ENCODE assay signal across 9 mouse cellular contexts in the genomic region with DNA sequence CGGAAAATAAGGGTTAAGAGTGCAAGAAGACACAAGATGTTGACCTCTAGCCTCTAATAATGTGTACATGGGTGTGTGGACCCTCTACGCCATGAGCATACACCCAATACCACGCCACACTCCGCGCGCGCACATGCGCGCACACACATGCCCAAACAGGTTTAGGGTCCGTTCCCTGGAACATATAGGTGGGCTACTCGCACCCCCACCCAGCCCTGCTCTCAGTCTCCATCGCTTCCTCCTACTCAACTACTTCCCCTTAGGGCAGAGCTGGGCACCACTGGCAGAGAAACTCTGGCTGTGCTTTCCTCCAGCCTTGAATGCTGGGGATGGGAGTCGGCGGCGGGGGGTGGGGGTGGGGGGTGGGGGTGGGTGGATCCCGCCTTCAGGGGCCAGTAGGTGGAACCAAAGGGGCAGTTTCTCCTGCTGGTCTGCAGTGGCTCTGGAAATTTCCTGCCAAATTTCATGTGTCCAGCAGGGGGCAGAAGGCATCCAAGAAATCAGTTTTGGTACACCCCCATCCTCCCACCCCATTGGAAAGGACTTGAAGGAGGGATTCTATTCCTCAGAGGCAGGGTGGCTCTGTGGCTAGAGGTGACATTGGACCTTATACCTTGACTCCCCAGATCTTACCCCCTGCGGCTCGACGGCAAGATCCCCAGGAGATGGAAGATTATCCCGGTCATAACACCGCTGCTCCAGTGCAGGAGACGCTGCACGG. TPM values are rescaled to one million over a fixed set of nuclear protein-coding genes. Genes with fewer than 3 reads are reported as not detected.
DNase-seq lines count a peak whose midpoint lies in the region; ATAC-seq lines count a peak whose summit lies in the region.
"Had no signal": no experiment of that assay in that cellular context is flagged by ENCODE, and none has a peak within 500 bp of the region (broad histone marks: within the 10 kb centered on the region; RNA-seq: fewer than 3 reads in every experiment).

No protein-coding gene starts in this region.

- WGBS in forebrain, embryonic 14.5 days = 17% methylated on average over 23 of the region's 23 CpGs
- 22% methylated on average over 23 of the region's 23 CpGs for WGBS in hindbrain, embryonic 13.5 days

- H3K4me1 ChIP-seq in forebrain, embryonic 14.5 days (ENCODE audit: control insufficient read depth, insufficient read depth, low read length) = peaks cover 13% of the 10 kb centered on the region
- H3K4me1 ChIP-seq in hindbrain, embryonic 13.5 days (replicated peaks) = peaks cover 35% of the 10 kb centered on the region

- H3K27ac ChIP-seq in forebrain, embryonic 14.5 days (ENCODE audit: low read depth, low read length) = no peak overlapping the region
- H3K27ac ChIP-seq in hindbrain, embryonic 13.5 days = no peak overlapping the region

- peak overlapping the region; percentile 21; the same call in 1 of the 2 replicates for H3K4me2 ChIP-seq in forebrain, embryonic 14.5 days (ENCODE audit: low read length)
- H3K4me2 ChIP-seq in hindbrain, embryonic 13.5 days = peak overlapping the region; percentile 33

- no peaks in the 10 kb centered on the region for H3K36me3 ChIP-seq in forebrain, embryonic 14.5 days (ENCODE audit: control insufficient read depth, insufficient read depth, low read length)
- H3K36me3 ChIP-seq in hindbrain, embryonic 13.5 days = no peaks in the 10 kb centered on the region

- H3K9me3 ChIP-seq in forebrain, embryonic 14.5 days (replicated peaks; ENCODE audit: control insufficient read depth, low read length) = no peaks in the 10 kb centered on the region
- H3K9me3 ChIP-seq in hindbrain, embryonic 13.5 days = no peaks in the 10 kb centered on the region

- DNase-seq in CD4-positive, CD25-positive, alpha-beta regulatory T cell, adult 2 months (ENCODE audit: low read depth, low spot score) = peak; percentile 53
- DNase-seq in c-Kit-positive CD71-positive TER-119-positive erythroid progenitor cells, embryonic 14.5 days (ENCODE audit: low spot score) = peak; percentile 7
- DNase-seq in forebrain, embryonic 14.5 days (ENCODE audit: low spot score) = peak; percentile 85
- peak; percentile 66 to 76 for DNase-seq in layer of hippocampus, postnatal 14 days (ENCODE audit: low spot score in 2 of 2)
- peak; percentile 52 to 53 for DNase-seq in right cerebral cortex, postnatal 36 days (ENCODE audit: low spot score in 2 of 2)

- ATAC-seq in CD4-positive, CD25-positive, alpha-beta regulatory T cell, adult 4 months = no peak
- no peak for ATAC-seq in forebrain, embryonic 14.5 days
- ATAC-seq in hindbrain, embryonic 13.5 days (ENCODE audit: low FRiP score) = peak; percentile 43; the same call in 1 of the 2 replicates
- peak; percentile 51 for ATAC-seq in megakaryocyte, adult 5-6 weeks (ENCODE audit: poor library complexity, severe bottlenecking)

- H3K9ac ChIP-seq in forebrain, embryonic 14.5 days (ENCODE audit: low read length) = no peak overlapping the region
- H3K9ac ChIP-seq in hindbrain, embryonic 13.5 days = peak overlapping the region; percentile 24; the same call in 1 of the 2 replicates

- 0 out of 2 replicates have a peak, but pooled peaks cover 5% of the 10 kb centered on the region for H3K27me3 ChIP-seq in forebrain, embryonic 14.5 days (replicated peaks; ENCODE audit: control insufficient read depth, insufficient read depth, low read length)
- H3K27me3 ChIP-seq in hindbrain, embryonic 13.5 days = peaks cover 45% of the 10 kb centered on the region

- H3K4me3 ChIP-seq in forebrain, embryonic 14.5 days (ENCODE audit: low read depth, low read length) = no peak overlapping the region
- no peak overlapping the region for H3K4me3 ChIP-seq in hindbrain, embryonic 13.5 days

RNA-seq across cellular contexts. Expression of gene Cd40, which starts 14.8 kb away (rescaled TPM):
- polyA plus RNA-seq in CD4-positive, CD25-positive, alpha-beta regulatory T cell, adult 4 months (2017; shearing (Covaris generic)) = 1 to 10 TPM; 1.6 to 6.0 TPM
- 7.4 and 8.2 TPM in 2 replicates for polyA plus RNA-seq in forebrain, embryonic 14.5 days (2014; fragmentation: Nextera tagmentation; extraction: Ambion mirVana)
- polyA plus RNA-seq in hindbrain, embryonic 13.5 days (2015; fragmentation: Nextera tagmentation; extraction: Ambion mirVana) = 8.1 and 8.6 TPM in 2 replicates
- 1 to 10 TPM in 1 of 2 experiments, under 1 TPM in 1; 0.67 to 3.0 TPM for total RNA-seq in layer of hippocampus, postnatal 14 days (2021)
- total RNA-seq in megakaryocyte, adult 5-6 weeks (2015) = 12.9 and 17.0 TPM in 2 replicates
- 21.7 and 22.5 TPM in 2 replicates for total RNA-seq in megakaryocyte, adult 5-6 weeks (2017)

RNA-seq across cellular contexts. Expression of gene 1700025C18Rik, which starts 20.3 kb away (rescaled TPM):
- not detected for polyA plus RNA-seq in CD4-positive, CD25-positive, alpha-beta regulatory T cell, adult 4 months (2017; shearing (Covaris generic))
- not detected in 2 replicates for polyA plus RNA-seq in forebrain, embryonic 14.5 days (2014; fragmentation: Nextera tagmentation; extraction: Ambion mirVana)
- not detected in 2 replicates for polyA plus RNA-seq in hindbrain, embryonic 13.5 days (2015; fragmentation: Nextera tagmentation; extraction: Ambion mirVana)
- not detected for total RNA-seq in layer of hippocampus, postnatal 14 days (2021)
- total RNA-seq in megakaryocyte, adult 5-6 weeks (2015) = not detected in 2 replicates
- total RNA-seq in megakaryocyte, adult 5-6 weeks (2017) = not detected in 2 replicates
- polyA plus RNA-seq: liver, embryonic 16.5 days had no signal

RNA-seq across cellular contexts. Expression of gene Ncoa5, which starts 35.6 kb away (rescaled TPM):
- polyA plus RNA-seq in CD4-positive, CD25-positive, alpha-beta regulatory T cell, adult 4 months (2017; shearing (Covaris generic)) = 10 to 100 TPM; 28.6 to 49.0 TPM
- 69.6 and 95.3 TPM in 2 replicates for polyA plus RNA-seq in forebrain, embryonic 14.5 days (2014; fragmentation: Nextera tagmentation; extraction: Ambion mirVana)
- 119 and 128 TPM in 2 replicates for polyA plus RNA-seq in hindbrain, embryonic 13.5 days (2015; fragmentation: Nextera tagmentation; extraction: Ambion mirVana)
- 10 to 100 TPM; 53.2 to 57.4 TPM for total RNA-seq in layer of hippocampus, postnatal 14 days (2021)
- 9.3 and 9.8 TPM in 2 replicates for total RNA-seq in megakaryocyte, adult 5-6 weeks (2015)
- total RNA-seq in megakaryocyte, adult 5-6 weeks (2017) = 15.6 and 26.8 TPM in 2 replicates

Comparison
In these comparisons a context has a peak if more than half of its experiments do, and no peak if none do; other contexts are left out.
1. DNase-seq: peak in every context shown above with its lines; median percentile 85 in forebrain, embryonic 14.5 days; 71 in layer of hippocampus, postnatal 14 days; 53 in CD4-positive, CD25-positive, alpha-beta regulatory T cell, adult 2 months; 52 in right cerebral cortex, postnatal 36 days; 7 in c-Kit-positive CD71-positive TER-119-positive erythroid progenitor cells, embryonic 14.5 days.
2. ATAC-seq: peak in hindbrain, embryonic 13.5 days (single experiment) and megakaryocyte, adult 5-6 weeks (single experiment); none in CD4-positive, CD25-positive, alpha-beta regulatory T cell, adult 4 months (single experiment) and forebrain, embryonic 14.5 days (single experiment).